ENCODE assay signal across 13 mouse cellular contexts in the genomic region with DNA sequence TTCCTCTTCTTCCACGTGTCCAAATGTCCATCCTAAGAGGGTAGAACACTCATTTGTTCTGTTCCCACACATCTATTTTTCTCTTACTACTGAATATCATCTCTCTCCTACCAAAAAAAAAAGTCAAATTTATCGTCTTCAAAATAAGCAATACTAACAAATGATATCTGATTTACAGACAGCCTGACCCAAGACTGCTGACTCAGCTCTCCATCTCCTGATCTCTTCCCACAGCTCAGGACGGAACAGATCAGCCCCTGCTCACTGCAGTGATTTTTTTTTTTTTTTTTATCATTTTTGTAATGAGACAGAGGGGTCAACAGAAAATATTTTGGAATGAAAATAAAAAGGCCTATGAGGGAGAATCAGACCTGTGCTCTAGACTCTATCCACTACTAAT. TPM values are rescaled to one million over a fixed set of nuclear protein-coding genes. Genes with fewer than 3 reads are reported as not detected.
DNase-seq lines count a peak whose midpoint lies in the region; ATAC-seq and TF ChIP-seq lines count a peak whose summit lies in the region.
"Had no signal": no experiment of that assay in that cellular context is flagged by ENCODE, and none has a peak within 500 bp of the region (broad histone marks: within the 10 kb centered on the region; RNA-seq: fewer than 3 reads in every experiment).

No protein-coding gene starts in this region.

- no peak overlapping the region for H3K9ac ChIP-seq in kidney, embryonic 15.5 days
- H3K9ac ChIP-seq in MEL (ENCODE audit: control insufficient read depth, low read depth, low read length, poor library complexity, severe bottlenecking) = no peak overlapping the region
- H3K9ac ChIP-seq in forebrain, embryonic 12.5 days = no peak overlapping the region
- no peak overlapping the region for H3K9ac ChIP-seq in midbrain, embryonic 13.5 days (replicated peaks)
- H3K9ac ChIP-seq: liver, postnatal 0 days had no signal

- H3K4me3 ChIP-seq in kidney, embryonic 15.5 days (replicated peaks) = no peak overlapping the region
- no peak overlapping the region for H3K4me3 ChIP-seq in MEL (ENCODE audit: control insufficient read depth in 1 of 2, insufficient read depth in 1 of 2, low read depth in 2 of 2, low read length in 2 of 2)
- no peak overlapping the region for H3K4me3 ChIP-seq in forebrain, embryonic 12.5 days (replicated peaks)
- peak overlapping the region; percentile 24; the same call in 1 of the 2 replicates for H3K4me3 ChIP-seq in midbrain, embryonic 13.5 days (replicated peaks)

- peak overlapping the region; percentile 24; the same call in 1 of the 2 replicates for H3K4me2 ChIP-seq in kidney, embryonic 15.5 days
- H3K4me2 ChIP-seq in forebrain, embryonic 12.5 days = peak overlapping the region; percentile 36
- H3K4me2 ChIP-seq in midbrain, embryonic 13.5 days (replicated peaks) = peak overlapping the region; percentile 47

- TF ChIP-seq EP300 in MEL (IDR thresholded peaks at IDR 0.05; ENCODE audit: low read depth in 1 of 2, low read length in 2 of 2) = no peak

- TF ChIP-seq POLR2A in MEL (IDR thresholded peaks at IDR 0.05; ENCODE audit: control insufficient read depth in 1 of 2, insufficient read depth in 1 of 2, low read depth in 1 of 2, low read length in 2 of 2, poor library complexity in 1 of 2) = no peak

- ATAC-seq in kidney, embryonic 15.5 days (replicated peaks; ENCODE audit: low FRiP score) = no peak
- ATAC-seq in forebrain, embryonic 12.5 days (ENCODE audit: low FRiP score) = no peak
- no peak for ATAC-seq in midbrain, embryonic 13.5 days
- ATAC-seq: liver, postnatal 0 days had no signal

- peaks cover 22% of the 10 kb centered on the region for H3K4me1 ChIP-seq in kidney, embryonic 15.5 days
- no peaks in the 10 kb centered on the region for H3K4me1 ChIP-seq in MEL (ENCODE audit: control insufficient read depth in 1 of 2, insufficient read depth in 2 of 2, low read length in 2 of 2)
- peaks cover 27% of the 10 kb centered on the region for H3K4me1 ChIP-seq in forebrain, embryonic 12.5 days
- peaks cover 33% of the 10 kb centered on the region for H3K4me1 ChIP-seq in midbrain, embryonic 13.5 days (replicated peaks)

- 52% methylated on average over 3 of the region's 3 CpGs for WGBS in kidney, embryonic 15.5 days
- 70% methylated on average over 3 of the region's 3 CpGs for WGBS in forebrain, embryonic 12.5 days
- WGBS in midbrain, embryonic 13.5 days = 62% methylated on average over 3 of the region's 3 CpGs

- no peak for TF ChIP-seq RAD21 in MEL (IDR thresholded peaks at IDR 0.05; ENCODE audit: low read depth, low read length)

- no peaks in the 10 kb centered on the region for H3K27me3 ChIP-seq in kidney, embryonic 15.5 days
- peaks cover 2% of the 10 kb centered on the region in 2 experiments for H3K27me3 ChIP-seq in MEL (ENCODE audit: control insufficient read depth in 1 of 2, insufficient read depth in 2 of 2, low read length in 2 of 2)
- no peaks in the 10 kb centered on the region for H3K27me3 ChIP-seq in forebrain, embryonic 12.5 days
- no peaks in the 10 kb centered on the region for H3K27me3 ChIP-seq in midbrain, embryonic 13.5 days

- DNase-seq in kidney, postnatal 14 days = no peak
- DNase-seq in MEL (ENCODE audit: low read depth, low spot score) = no peak
- no peak for DNase-seq in testis, postnatal 14 days (ENCODE audit: low spot score)
- no peak for DNase-seq in left cerebral cortex, adult 9 months (ENCODE audit: low spot score in 2 of 2)
- no peak for DNase-seq in layer of hippocampus, postnatal 10 days (ENCODE audit: low spot score in 2 of 2)
- DNase-seq: cerebellum, postnatal 36 days; gastrocnemius, postnatal 36 days; heart, postnatal 4 days; kidney, postnatal 4 days; liver, postnatal 0 days had no signal

- no peaks in the 10 kb centered on the region for H3K36me3 ChIP-seq in kidney, embryonic 15.5 days
- H3K36me3 ChIP-seq in MEL (ENCODE audit: control insufficient read depth in 1 of 2, insufficient read depth in 2 of 2, low read length in 2 of 2) = no peaks in the 10 kb centered on the region
- no peaks in the 10 kb centered on the region for H3K36me3 ChIP-seq in forebrain, embryonic 12.5 days (replicated peaks)
- 0 out of 2 replicates have a peak, but pooled peaks cover 4% of the 10 kb centered on the region for H3K36me3 ChIP-seq in midbrain, embryonic 13.5 days

- TF ChIP-seq CTCF in MEL (IDR thresholded peaks at IDR 0.05 in 2 of 3, conservative IDR thresholded peaks at IDR 0.05 in 1 of 3; ENCODE audit: control insufficient read depth in 1 of 3, insufficient read depth in 1 of 3, low read depth in 2 of 3, low read length in 3 of 3, poor library complexity in 1 of 3, severe bottlenecking in 1 of 3) = no peak

- no peaks in the 10 kb centered on the region for H3K79me2 ChIP-seq in MEL (ENCODE audit: control insufficient read depth, insufficient read depth, low read length, poor library complexity)

- H3K9me3 ChIP-seq in kidney, embryonic 15.5 days (replicated peaks) = no peaks in the 10 kb centered on the region
- H3K9me3 ChIP-seq in MEL (replicated peaks; ENCODE audit: insufficient read depth, low read length) = no peaks in the 10 kb centered on the region
- no peaks in the 10 kb centered on the region for H3K9me3 ChIP-seq in forebrain, embryonic 12.5 days
- 0 out of 2 replicates have a peak, but pooled peaks cover 5% of the 10 kb centered on the region for H3K9me3 ChIP-seq in midbrain, embryonic 13.5 days

- no peak overlapping the region for H3K27ac ChIP-seq in kidney, embryonic 15.5 days
- no peak overlapping the region for H3K27ac ChIP-seq in MEL (ENCODE audit: control insufficient read depth, low read depth, low read length)
- H3K27ac ChIP-seq in forebrain, embryonic 12.5 days = no peak overlapping the region
- no peak overlapping the region for H3K27ac ChIP-seq in midbrain, embryonic 13.5 days

TF ChIP-seq in MEL, 35 proteins besides CTCF, POLR2A, EP300 and RAD21:
- TF ChIP-seq MAFK (IDR thresholded peaks at IDR 0.05; ENCODE audit: borderline replicate concordance, low read depth, low read length) = peak; percentile 64; the same call in 1 of the 2 replicates
- TF ChIP-seq CHD1 (IDR thresholded peaks at IDR 0.05; ENCODE audit: low read depth, low read length) = no peak
- TF ChIP-seq ETS1 (IDR thresholded peaks at IDR 0.05; ENCODE audit: low read depth, low read length) = no peak
- TF ChIP-seq USF2 (IDR thresholded peaks at IDR 0.05; ENCODE audit: borderline replicate concordance in 1 of 2, insufficient read depth in 1 of 2, low read depth in 1 of 2, low read length in 2 of 2) = no peak
TF ChIP-seq in MEL: peak in this region for 1.

RNA-seq across cellular contexts. Expression of a gene that starts 2.7 kb away (rescaled TPM):
- polyA plus RNA-seq in kidney, embryonic 15.5 days (2015; fragmentation: Nextera tagmentation; extraction: Ambion mirVana) = 32.3 and 33.7 TPM in 2 replicates
- 0.08 and 0.10 TPM in 2 replicates for total RNA-seq in MEL (2012; rRNA removed)
- under 1 TPM in 1 of 2 experiments, not detected in 1; 0.04 TPM for polyA plus RNA-seq in MEL (2012; ENCODE audit: insufficient read depth in 1 of 2, insufficient read length in 2 of 2, low read depth in 1 of 2, low replicate concordance in 2 of 2, missing spikeins in 1 of 2)
- polyA plus RNA-seq in forebrain, embryonic 12.5 days (2016; fragmentation: Nextera tagmentation; extraction: Ambion mirVana) = 47.2 and 47.6 TPM in 2 replicates
- polyA plus RNA-seq in midbrain, embryonic 13.5 days (2015; fragmentation: Nextera tagmentation; extraction: Ambion mirVana) = 36.6 and 40.8 TPM in 2 replicates
- total RNA-seq in layer of hippocampus, postnatal 10 days (2021) = 100 to 1,000 TPM; 163 to 169 TPM

Comparison
In these comparisons a context has a peak if more than half of its experiments do, and no peak if none do; other contexts are left out.
1. RNA of a gene that starts 2.7 kb away (polyA plus RNA-seq): 47.2 to 47.6 TPM in forebrain, embryonic 12.5 days, 36.6 to 40.8 TPM in midbrain, embryonic 13.5 days and 32.3 to 33.7 TPM in kidney, embryonic 15.5 days; 0.04 TPM in MEL; every median in the first group is over 10 times any median in the second.
2. Peak in every context shown above with its lines, with median percentiles within 50 percentile points of each other: H3K4me2 ChIP-seq.